Mouse (Mus musculus) urinary bladder, postnatal 4 days (tissue): ENCODE measurements around the gene Gapvd1.
"Not testable (repeated sequence)": the region's sequence is repeated elsewhere in the genome, so short reads cannot be mapped to it uniquely, and the experiment has no call there.

ENCODE experiments used
- DNase-seq, 2 experiments: peaks; one replicate each; pipeline ENCODE4 v3.0.0; 2021 to 2022; ENCODE audit warnings: low spot score in 2 of 2

Gene Gapvd1

DNA sequence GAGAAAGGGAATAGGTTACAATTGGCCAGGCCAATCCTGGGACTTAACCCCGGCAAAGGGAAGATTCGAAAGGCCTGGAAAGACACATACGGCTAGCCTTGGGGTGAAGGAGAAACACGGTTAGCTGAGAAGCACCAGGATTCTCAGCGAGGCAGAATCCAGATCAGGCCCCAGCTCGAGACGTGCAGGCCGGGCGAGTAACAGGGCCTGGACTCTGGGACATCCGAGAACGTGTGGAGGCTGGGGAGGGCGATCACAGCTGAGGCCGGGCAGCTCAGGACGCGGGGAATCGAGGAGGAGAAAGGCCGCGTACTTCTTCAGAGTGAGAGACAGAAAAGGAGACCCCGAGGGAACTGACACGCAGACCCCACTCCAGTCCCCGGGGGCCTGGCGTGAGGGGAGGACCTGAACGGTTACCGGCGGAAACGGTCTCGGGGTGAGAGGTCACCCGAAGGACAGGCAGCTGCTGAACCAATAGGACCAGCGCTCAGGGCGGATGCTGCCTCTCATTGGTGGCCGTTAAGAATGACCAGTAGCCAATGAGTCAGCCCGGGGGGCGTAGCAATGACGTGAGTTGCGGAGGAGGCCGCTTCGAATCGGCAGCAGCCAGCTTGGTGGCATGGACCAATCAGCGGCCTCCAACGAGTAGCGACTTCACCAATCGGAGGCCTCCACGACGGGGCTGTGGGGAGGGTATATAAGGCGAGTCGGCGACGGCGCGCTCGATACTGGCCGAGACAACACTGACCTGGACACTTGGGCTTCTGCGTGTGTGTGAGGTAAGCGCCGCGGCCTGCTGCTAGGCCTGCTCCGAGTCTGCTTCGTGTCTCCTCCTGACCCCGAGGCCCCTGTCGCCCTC, 16.6 kb upstream of the Gapvd1 start, which contains the start of gene Hspa5:
Gene Hspa5, plus strand, starts transcription at position 603 of the 859 bp plus-strand sequence.
- DNase-seq: peak; percentile 99

DNA sequence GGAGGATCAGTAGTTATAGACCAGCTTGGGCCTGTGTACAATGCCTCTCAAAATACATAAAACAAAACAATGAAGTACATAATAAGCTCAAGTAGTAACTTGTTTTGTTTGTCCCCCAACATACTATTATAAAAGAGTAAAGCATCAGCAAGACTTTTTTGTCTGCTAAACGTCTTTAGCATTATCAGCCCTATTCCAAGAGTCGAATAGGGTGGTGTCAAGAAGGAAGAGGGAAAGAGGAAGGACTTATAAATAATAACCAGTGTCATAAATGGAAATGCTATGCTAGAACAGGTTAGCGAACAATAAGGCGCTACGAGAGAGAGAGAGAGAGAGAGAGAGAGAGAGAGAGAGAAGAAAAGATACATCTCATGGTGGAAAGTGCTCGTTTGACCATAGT, 15.9 kb upstream of the Gapvd1 start:
- DNase-seq: no peak

DNA sequence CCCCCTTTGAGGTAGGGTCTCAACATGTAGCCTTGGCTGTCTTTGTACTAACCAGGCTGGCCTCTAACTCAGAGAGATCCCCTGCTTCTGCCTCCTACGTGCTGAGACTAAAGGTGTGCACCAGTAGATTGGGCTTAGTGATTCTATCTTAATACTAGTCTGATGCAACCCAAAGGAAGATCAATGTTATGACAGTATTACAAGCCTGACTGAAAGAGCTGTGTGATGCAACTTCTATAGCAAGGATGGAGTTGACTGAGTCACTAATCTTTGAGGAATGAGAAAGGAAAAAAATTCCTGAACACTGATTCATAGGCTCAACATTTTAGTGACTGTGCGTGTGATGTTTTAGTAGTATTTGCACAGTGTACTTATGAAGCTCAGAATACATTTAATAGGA, 15.0 kb upstream of the Gapvd1 start:
- no peak for DNase-seq

DNA sequence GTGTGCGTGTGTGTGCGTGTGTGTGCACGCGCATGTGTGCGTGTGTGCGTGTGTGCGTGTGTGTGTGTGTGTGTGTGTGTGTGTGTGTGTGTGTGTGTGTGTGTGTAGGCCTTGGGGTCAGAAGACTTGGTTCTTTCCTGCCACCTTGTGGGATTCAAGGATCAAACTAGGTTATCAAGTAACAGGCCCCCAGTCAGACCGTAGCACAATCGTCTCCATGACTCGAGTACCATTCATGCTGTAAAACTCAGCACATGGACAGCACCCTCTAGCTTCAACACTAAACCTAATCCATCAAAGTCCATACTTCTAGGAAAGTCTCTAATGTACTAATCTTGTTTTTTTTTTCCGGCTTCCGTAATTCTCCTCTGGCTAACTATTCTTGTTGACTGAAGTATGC, 9.8 kb upstream of the Gapvd1 start:
- no peak for DNase-seq

DNA sequence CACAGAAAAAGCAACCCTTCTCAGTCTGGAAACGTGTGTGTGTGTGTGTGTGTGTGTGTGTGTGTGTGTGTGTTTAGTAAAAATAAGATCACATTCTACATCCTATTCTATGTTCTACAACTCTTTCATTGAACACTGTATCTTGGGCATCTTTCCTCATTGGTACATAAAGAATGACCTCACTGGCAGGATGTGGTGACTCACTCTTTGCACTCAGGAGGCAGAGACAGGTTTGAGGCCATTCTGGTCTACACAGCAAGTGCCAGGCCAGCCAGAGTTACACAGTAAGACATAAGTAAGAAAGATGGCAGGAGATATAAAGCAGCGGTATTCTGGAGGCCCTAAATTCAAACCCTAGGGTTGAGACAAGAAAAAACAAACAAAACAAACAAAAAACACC, 7.8 kb upstream of the Gapvd1 start:
- DNase-seq: no peak

DNA sequence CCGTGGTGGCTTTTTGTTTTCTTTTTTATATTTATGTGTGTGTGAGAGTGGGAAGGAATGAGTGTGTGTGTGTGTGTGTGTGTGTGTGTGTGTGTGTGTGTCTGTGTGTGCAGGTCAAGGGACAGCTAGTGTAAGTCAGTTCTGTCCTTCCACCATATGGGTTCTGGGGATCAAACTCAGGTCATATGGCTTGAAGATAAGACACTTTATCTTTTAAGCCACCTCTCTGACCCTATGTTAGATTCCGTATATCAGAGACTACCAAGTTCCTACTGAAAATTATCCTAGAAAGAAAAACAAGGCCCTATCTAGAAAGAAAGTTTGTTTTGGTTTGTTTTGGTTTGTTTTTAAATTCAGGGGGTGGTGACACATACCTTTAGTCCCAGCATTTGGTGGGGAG, 7.1 kb upstream of the Gapvd1 start:
- no peak for DNase-seq

DNA sequence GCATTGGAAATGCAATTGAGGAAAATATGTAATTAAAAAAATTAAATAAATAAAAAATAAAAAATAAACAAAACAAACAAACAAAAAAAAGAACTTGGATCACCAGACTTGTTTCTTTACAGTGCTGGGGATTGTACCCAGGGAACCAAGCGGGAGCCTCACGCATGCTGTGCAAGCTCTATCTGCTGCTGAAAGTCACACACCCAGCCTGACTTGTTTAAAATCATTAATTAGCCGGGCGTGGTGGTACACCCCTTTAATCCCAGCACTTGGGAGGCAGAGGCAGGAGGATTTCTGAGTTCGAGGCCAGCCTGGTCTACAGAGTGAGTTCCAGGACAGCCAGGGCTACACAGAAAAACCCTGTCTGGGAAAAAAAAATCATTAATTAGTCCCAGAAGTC, 6.2 kb upstream of the Gapvd1 start:
- not testable (repeated sequence) for DNase-seq

DNA sequence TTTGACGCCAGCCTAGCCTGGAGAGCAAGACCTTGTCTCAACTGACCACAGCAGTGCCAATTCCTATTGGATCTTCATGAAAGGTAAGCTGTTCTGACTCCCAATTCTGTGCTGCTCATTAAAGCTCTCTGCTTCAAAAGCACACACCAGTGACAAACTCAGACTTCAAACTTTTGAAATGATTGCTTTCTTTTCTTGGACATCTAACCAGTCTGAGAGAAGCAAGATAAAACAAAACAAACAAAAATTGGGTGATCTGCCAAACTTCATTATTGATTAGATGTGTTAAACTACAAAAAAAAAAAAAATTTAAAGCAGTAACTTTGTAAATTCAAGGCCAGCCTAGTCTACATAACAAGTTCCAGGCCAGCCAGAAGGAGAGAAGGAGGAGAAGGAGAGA, 2.3 kb upstream of the Gapvd1 start:
- DNase-seq: no peak

DNA sequence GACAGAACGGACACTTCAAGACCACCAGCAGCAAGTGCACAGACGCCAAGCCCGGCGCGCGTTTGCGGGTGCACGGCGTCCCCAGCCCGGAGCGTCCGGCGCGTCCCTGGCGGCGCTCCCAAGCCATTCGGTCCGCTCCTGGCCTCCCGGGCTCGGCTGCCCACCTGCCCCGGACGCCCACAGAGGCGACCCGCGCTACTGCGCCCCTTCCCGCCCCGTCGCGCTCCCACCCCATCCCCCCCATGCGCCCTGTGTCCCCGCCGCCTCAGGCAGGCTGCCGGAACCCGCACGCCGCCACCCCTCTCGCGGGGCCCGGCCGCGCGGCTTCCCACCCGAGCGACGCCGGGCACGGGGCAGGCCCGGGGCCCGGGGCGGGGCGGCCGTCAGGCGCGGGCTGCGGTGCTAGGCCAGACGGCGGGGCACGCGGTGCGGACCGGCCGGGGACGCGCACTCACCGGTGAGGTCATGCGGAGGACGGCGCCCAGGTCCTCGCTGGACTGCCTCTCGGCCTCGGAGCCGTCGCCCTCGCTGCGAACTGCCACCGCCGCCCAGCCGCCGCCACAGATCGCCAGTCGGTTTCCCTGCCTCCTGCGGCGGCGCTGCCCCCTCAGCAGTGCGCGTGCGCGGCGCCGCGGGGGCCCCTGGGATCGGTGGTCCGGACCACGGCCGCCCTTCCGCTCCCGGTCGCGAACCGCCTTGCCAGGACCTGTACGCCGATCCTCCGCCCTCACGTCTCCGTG, 1.1 kb downstream of the Gapvd1 start:
- peak; percentile 85 to 89 for DNase-seq

DNA sequence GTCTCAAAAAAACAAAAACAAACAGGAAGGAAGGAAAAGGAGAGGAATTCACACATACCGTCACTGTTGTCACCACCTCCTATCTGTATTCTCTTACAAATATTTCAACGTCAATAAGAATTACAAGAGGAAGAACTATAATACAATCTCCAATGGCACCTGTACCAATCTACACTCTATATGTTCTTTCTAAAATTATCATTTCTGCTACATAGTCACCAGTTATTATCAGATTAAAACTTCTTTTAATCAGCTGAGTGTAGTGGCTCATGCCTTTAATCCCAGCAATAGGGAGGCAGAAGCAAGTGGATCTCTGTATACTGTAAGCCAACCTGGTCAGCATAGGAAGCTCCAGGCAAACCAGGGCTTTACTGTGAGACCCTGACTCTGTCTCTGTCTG, 4.8 kb downstream of the Gapvd1 start:
- DNase-seq: no peak

DNA sequence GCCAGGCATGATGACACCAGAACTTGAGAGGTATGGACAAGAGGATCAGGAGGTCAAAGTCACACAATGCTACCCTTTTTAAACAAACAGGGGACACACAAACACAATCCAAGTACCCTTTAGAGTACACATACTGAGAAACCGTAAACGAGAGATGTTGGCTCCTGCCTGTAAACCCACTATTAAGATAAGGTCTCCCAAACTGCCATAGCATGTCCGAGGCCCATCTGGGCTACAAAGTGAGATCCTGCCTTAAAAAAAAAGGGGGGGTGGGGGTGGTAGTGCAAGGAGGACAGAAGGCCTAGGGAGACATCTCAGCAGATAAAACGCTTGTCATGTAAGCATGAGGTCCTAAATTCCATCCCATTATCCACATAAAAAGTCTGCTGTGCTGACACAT, 6.6 kb downstream of the Gapvd1 start:
- no peak for DNase-seq

DNA sequence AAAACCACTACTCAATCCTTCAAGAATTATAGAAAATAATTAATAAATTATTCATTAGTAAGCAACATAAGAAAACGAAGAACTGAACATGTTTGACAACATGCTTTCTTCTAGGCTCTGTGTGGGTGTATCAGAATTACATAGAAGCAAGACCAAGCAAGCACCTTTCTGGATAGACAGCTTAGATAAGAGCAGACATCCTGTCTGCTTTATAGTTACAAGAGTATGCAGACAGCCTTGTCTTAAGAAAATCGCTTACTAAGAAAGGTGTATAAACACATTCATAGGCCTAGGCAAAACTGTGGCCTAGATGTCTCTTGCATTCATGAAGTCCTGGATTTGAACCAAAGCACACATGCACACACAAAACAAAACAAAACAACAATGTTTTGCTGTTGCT, 9.4 kb downstream of the Gapvd1 start:
- no peak for DNase-seq

DNA sequence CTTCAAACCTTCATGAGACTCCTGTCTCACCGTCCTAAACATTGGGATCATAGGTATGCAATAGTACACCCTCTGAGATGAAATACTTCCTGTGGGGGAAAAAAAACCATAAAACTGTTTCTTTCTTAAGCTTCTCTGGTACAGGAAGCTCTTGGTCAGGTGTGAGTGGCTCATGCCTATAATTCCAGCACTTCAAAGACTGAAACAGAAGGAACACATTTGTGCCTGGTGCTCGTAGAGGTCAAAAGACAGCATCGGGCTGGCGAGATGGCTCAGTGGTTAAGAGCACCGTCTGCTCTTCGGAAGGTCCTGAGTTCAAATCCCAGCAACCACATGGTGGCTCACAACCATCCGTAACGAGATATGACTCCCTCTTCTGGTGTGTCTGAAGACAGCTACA, 10.6 kb downstream of the Gapvd1 start:
- no peak for DNase-seq

DNA sequence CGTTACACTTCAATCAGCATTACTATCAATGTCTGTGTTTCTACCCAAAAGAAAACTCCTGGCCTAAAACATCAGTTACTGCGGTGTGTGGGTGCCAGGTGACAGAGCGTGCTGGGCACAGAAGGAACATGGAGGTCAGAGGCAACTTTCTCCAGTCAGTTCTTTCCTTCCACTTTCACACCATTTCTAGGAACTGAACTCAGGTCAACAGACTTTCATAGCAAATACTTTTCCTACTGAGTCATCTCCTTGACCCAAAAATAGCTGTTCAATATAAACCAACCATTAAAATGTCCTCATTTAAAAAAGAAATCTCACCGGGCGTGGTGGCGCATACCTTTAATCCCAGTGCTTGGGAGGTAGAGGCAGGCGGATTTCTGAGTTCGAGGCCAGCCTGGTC, 12.4 kb downstream of the Gapvd1 start:
- DNase-seq: no peak

DNA sequence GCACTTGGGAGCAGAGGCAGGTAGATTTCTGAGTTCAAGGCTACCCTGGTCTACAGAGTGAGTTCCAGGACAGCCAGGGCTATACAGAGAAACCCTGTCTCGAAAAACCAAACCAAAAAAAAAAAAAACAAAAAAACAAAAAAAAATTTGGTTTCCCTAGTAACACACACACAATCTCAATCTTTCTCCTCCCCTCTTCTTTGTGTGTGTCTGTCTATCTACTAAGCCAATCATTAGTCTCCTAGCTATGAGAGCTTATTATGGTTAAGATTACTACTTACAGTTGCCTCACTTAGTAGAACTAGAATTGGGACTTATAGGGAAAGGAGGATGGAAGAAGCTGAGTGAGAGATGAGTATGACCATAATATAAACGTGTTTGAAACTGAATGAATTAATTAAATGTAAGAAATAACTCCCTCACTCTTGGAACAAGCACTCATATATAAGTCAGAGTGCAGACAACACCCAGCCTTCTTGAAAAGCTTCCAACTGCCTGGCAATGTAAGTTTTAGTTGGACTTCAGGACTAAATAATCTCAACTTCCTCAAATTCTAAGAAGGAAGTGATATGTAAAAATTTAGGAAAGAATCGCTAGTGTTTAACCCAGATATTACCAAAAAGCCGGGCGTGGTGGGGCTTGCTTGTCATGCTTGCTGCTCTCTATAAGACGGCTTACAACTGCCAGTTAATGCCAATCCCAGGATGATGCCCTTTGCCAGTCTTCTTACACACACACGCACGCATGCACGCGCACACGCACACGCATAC, 13.5 kb downstream of the Gapvd1 start:
- DNase-seq: no peak

DNA sequence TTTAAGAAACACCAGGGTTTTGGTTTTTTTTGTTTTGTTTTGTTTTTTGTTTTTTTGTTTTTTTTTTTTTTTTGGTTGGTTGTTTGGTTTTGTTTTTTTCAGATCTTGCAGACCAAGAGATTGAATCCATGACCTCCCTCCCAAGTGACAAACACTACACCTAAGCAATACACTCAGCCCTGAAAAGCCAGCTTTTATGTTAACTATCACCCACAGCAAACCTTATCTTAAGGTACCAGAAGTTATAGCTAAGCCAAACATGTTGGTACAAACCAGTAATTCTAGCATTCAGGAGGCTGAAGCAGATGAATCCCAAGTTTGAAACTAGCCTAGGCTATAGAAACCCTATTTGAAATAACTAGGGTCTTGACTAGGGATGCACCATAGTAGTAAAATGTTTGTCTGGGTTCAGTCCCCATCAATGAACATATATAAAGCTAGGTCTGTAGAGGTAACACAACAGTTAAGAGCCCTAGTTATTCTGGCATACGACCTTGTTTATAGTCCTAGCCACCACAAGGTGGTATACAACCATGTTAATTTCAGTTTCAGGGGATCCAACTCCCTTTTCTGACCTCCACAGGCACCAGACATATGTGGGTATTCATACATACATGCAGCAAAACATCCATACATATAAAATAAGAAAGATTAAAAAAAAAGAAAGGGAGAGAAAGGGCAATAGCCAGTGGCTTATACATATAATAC, 15.2 kb downstream of the Gapvd1 start:
- no peak for DNase-seq

DNA sequence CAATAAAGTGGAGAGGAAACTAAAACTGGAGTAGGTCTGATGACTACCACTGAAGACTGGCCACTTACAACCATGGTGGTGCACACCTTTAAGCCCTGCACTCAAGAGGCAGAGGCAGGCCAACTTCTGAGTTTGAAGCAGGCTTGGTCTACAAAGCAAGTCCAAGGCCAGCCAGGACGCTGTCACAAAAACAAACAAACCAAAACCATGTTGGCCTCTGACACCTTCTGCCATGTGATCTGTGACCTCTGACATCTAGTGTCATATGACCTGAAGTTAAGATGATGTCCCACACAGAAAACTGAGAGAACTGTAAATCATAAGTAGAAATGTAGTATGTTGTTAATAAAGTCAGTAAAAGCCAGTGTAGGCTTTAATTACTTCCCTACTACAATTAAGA, 17.1 kb downstream of the Gapvd1 start:
- no peak for DNase-seq

DNA sequence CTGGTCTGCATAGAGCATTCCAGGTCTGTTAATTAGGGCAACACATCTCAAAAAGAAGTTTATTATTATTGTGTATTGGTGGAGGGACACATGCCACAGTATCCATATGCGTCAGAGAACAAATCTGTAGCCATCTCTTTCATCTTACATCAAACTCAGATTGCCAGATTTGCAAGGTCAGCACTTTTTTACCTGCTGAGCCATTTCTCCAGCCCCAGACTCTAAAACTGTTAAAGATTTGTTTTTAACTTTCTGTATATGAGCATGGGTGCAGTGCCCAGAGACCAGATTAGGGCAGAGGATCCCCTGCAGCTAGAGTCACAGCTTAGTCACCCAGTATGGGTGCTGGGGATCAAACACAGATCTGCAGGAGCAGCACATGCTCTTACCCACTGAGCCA, 18.4 kb downstream of the Gapvd1 start:
- no peak for DNase-seq

DNA sequence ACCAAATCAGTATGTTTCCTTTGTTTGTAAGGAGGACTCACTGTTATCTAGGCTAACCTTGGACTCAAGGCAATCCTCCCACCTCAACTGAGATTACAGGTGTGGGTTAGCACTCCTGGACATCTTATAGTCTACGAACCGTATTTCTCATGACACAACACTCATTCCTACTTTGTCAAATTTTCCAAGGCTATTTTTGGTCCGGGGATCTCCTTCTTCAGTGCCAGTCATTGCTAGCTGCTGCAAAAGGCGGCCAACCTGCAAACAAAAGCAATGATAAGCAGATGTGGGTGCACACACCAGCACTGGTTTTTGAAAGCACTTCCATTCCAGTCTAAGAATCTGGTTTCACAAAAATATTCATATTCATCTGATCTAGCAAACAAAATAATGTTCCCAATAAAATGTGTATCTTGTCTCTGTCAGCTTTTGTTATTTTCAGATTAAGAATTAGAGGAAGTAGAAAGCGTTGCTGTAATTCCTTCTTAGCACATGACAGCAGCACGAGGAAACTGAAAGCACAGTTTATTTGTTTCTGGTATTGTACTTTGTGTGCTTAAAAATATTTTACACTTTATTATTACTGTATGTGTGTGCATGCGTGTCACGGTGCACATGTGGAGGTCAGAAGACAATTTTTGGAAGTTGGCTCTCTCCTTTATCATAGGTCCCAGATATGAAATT, 27.8 kb downstream of the Gapvd1 start:
- DNase-seq: no peak

DNA sequence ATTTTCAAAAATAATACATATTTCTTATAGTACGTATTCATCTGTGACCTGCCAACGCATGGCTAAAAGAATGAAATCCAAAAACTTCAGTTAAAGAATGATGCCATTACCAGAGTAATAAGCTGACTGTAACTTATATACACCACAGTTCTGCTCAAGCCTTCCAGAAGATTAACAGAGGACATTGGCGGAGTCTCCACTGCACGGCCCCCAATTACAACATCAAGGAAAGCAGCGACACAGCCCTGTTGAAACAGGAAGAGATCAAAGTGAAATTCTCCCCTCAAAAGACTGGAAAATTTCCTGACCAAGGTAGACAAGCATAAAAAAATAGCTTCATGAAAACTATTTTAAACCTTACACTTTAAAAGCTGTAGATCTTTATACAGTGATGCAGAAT, 29.8 kb downstream of the Gapvd1 start:
- no peak for DNase-seq

DNA sequence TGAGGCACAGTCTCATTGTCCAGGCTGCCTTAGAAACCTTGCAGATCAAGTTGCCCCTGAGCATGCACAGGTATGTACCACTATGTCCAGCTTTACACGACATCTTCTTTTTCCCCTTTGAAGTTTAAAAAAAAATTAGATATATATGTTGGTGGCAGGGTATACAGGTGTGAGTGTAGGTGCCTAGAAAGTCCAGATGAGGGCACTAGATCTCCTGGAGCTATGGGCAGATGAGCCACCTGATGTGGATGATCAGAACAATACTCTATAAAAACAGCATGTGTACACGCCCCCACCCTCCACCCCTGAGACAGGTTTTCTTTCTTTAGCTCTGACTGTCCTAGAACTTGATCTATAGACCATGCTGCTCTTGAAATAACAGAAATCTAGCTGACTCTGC, 36.8 kb downstream of the Gapvd1 start:
- no peak for DNase-seq
